Mouse (Mus musculus) gastrocnemius, adult 2 months (tissue): ENCODE measurements at regions not wholly inside any gene's neighbourhood (a gene's known extent, or its start where the extent isn't known, plus 50 kb on each side); places are given as distances from the start of the nearest gene placed in this dataset.

Experiments used
- DNase-seq: peaks from one replicate; pipeline ENCODE4 v3.0.0; 2022
- H3K27ac ChIP-seq: fragments of 200-600 bp; 2 replicates; pipeline ENCODE4 v1.8.1; 2022; ENCODE audit warnings: mild to moderate bottlenecking
- H3K4me3 ChIP-seq: fragments of 200-600 bp; 2 replicates; pipeline ENCODE4 v1.8.1; 2022; ENCODE audit warnings: mild to moderate bottlenecking, moderate library complexity
- CTCF ChIP-seq: fragments of 200-600 bp; IDR thresholded peaks from 2 replicates; pipeline ENCODE4 v1.8.1; 2022; ENCODE audit warnings: antibody characterized with exemption, mild to moderate bottlenecking, moderate library complexity
- intact Hi-C: fragments of 180-260 bp; cut with DNase I; formaldehyde crosslinking; loops from one replicate; pipeline ENCODE4 v1.15.1; 2025

GRCm38 (mm10) chr6:117071311-117071710, 97.0 kb upstream of the Cxcl12 start:
- TF ChIP-seq CTCF, result no peak
- intact Hi-C loops, result loop anchor here (10.0 kb wide), 1 partner anchor 107 kb away; no protein-coding TSS in a partner anchor
- peak; percentile 57 for DNase-seq
- Histone ChIP-seq H3K27ac (peak overlapping the region; percentile 16; the same call in 1 of the 2 replicates), H3K4me3 (no peak overlapping the region)

- intact Hi-C loops, result loop anchor here (10.0 kb wide), 1 partner anchor 107 kb away; no protein-coding TSS in a partner anchor
- DNase-seq, result no peak
- TF ChIP-seq CTCF, result no peak
- H3K4me3 ChIP-seq, result no peak overlapping the region
- peak overlapping the region; percentile 16; the same call in 1 of the 2 replicates for H3K27ac ChIP-seq
These were observed 96.5 kb upstream of the Cxcl12 start for GRCm38 (mm10) chr6:117071857-117072256.

GRCm38 (mm10) chr6:117079500-117079899, 88.8 kb upstream of the Cxcl12 start:
- Histone ChIP-seq H3K4me3 (no peak overlapping the region), H3K27ac (no peak overlapping the region)
- intact Hi-C loops, result loop anchor here (10.0 kb wide), 1 partner anchor 115 kb away; no protein-coding TSS in a partner anchor
- no peak for DNase-seq
- no peak for TF ChIP-seq CTCF

- TF ChIP-seq CTCF, result peak; percentile 71
- peak; percentile 38 for DNase-seq
- H3K4me3 ChIP-seq, result no peak overlapping the region
- H3K27ac ChIP-seq, result no peak overlapping the region
- intact Hi-C loops, result no loop called here
These were observed 87.4 kb upstream of the Cxcl12 start for GRCm38 (mm10) chr6:117080973-117081372.

- no peak overlapping the region for H3K27ac ChIP-seq
- no peak for TF ChIP-seq CTCF
- intact Hi-C loops, result no loop called here
- no peak for DNase-seq
- H3K4me3 ChIP-seq, result no peak overlapping the region
These were observed 84.1 kb upstream of the Cxcl12 start for GRCm38 (mm10) chr6:117084211-117084610.

- TF ChIP-seq CTCF, result no peak
- Histone ChIP-seq H3K4me3 (no peak overlapping the region), H3K27ac (no peak overlapping the region)
- DNase-seq, result no peak
- intact Hi-C loops, result no loop called here
These were observed 83.4 kb upstream of the Cxcl12 start for GRCm38 (mm10) chr6:117084833-117085500.

GRCm38 (mm10) chr6:117094742-117095141, 73.6 kb upstream of the Cxcl12 start:
- TF ChIP-seq CTCF, result no peak
- H3K27ac ChIP-seq, result no peak overlapping the region
- DNase-seq, result no peak
- intact Hi-C loops, result no loop called here
- no peak overlapping the region for H3K4me3 ChIP-seq

GRCm38 (mm10) chr6:117099871-117100270, 68.5 kb upstream of the Cxcl12 start:
- peak; percentile 28 for DNase-seq
- H3K27ac ChIP-seq, result no peak overlapping the region
- H3K4me3 ChIP-seq, result no peak overlapping the region
- intact Hi-C loops, result no loop called here
- TF ChIP-seq CTCF, result no peak

GRCm38 (mm10) chr6:117102693-117103092, 65.6 kb upstream of the Cxcl12 start:
- Histone ChIP-seq H3K4me3 (no peak overlapping the region), H3K27ac (no peak overlapping the region)
- no peak for DNase-seq
- intact Hi-C loops, result no loop called here
- no peak for TF ChIP-seq CTCF

- intact Hi-C loops, result no loop called here
- TF ChIP-seq CTCF, result no peak
- Histone ChIP-seq H3K27ac (no peak overlapping the region), H3K4me3 (no peak overlapping the region)
- no peak for DNase-seq
These were observed 64.3 kb upstream of the Cxcl12 start for GRCm38 (mm10) chr6:117104047-117104446.

- intact Hi-C loops, result no loop called here
- no peak overlapping the region for H3K4me3 ChIP-seq
- H3K27ac ChIP-seq, result no peak overlapping the region
- no peak for DNase-seq
- TF ChIP-seq CTCF, result no peak
These were observed 63.9 kb upstream of the Cxcl12 start for GRCm38 (mm10) chr6:117104463-117104862.

- intact Hi-C loops, result no loop called here
- DNase-seq, result peak; percentile 63
- H3K27ac ChIP-seq, result no peak overlapping the region
- TF ChIP-seq CTCF, result no peak
- no peak overlapping the region for H3K4me3 ChIP-seq
These were observed 63.1 kb upstream of the Cxcl12 start for GRCm38 (mm10) chr6:117105182-117105589.

- Histone ChIP-seq H3K27ac (no peak overlapping the region), H3K4me3 (no peak overlapping the region)
- DNase-seq, result no peak
- no peak for TF ChIP-seq CTCF
- intact Hi-C loops, result no loop called here
These were observed 58.0 kb upstream of the Cxcl12 start for GRCm38 (mm10) chr6:117110291-117110690.

- DNase-seq, result no peak
- Histone ChIP-seq H3K27ac (no peak overlapping the region), H3K4me3 (no peak overlapping the region)
- TF ChIP-seq CTCF, result no peak
- intact Hi-C loops, result no loop called here
These were observed 53.5 kb upstream of the Cxcl12 start for GRCm38 (mm10) chr6:117114859-117115258.
